Mouse (Mus musculus): Measurements from ENCODE around the gene Mphosph9. TPM values are rescaled to one million over a fixed set of nuclear protein-coding genes. Genes with fewer than 3 reads are reported as not detected.

Gene Mphosph9
- polyA plus RNA-seq, 1 experiment, result 4.4 TPM

- Histone ChIP-seq H3K27me3 (ENCODE audit: control insufficient read depth, insufficient read depth, low read length) (no peaks in the 10 kb centered on the region), H3K4me3 (ENCODE audit: extremely low read depth, insufficient read depth, insufficient read length) (no peak overlapping the region), H3K36me3 (ENCODE audit: control insufficient read depth, insufficient read depth, low read length) (peaks cover 1% of the 10 kb centered on the region; the same call in 1 of the 2 replicates), H3K27ac (ENCODE audit: insufficient read depth, low read length) (no peak overlapping the region), H3K4me1 (ENCODE audit: control insufficient read depth, insufficient read depth, insufficient read length) (no peaks in the 10 kb centered on the region)
- no peak for DNase-seq (ENCODE audit: low read depth in 1 of 2, low spot score in 2 of 2)
- WGBS, result 88% methylated on average over 2 of the region's 2 CpGs
- TF ChIP-seq CTCF (IDR thresholded peaks at IDR 0.05; ENCODE audit: extremely low read depth, insufficient read depth, insufficient read length, insufficient replicate concordance), result no peak
Measured at GRCm38 (mm10) chr5:124201564-124201963, 126.2 kb downstream of the Mphosph9 start.

Other genes starting within 250 kb of the Mphosph9 start
- gene Abcb9, start 232.2 kb downstream of the Mphosph9 start, polyA plus RNA-seq (2012; rRNA removed), result 7.0 and 7.8 TPM in 2 replicates
- gene Ogfod2, start 215.7 kb downstream of the Mphosph9 start, polyA plus RNA-seq (2012; rRNA removed), result 35.5 and 52.0 TPM in 2 replicates
- gene Arl6ip4, start 211.9 kb downstream of the Mphosph9 start, polyA plus RNA-seq (2012; rRNA removed), result 28.2 and 36.0 TPM in 2 replicates
- 65.8 and 97.5 TPM in 2 replicates for gene Pitpnm2, start 78.2 kb downstream of the Mphosph9 start, polyA plus RNA-seq (2012; rRNA removed)
- 2.7 and 4.2 TPM in 2 replicates for gene 2810006K23Rik, start 117 bp upstream of the Mphosph9 start, polyA plus RNA-seq (2012; rRNA removed)
- gene Cdk2ap1, start 35.1 kb upstream of the Mphosph9 start, polyA plus RNA-seq (2012; rRNA removed), result 60.4 and 69.3 TPM in 2 replicates
- 12.2 and 14.4 TPM in 2 replicates for gene Sbno1, start 98.0 kb upstream of the Mphosph9 start, polyA plus RNA-seq (2012; rRNA removed)
- gene Kmt5a, start 112.0 kb upstream of the Mphosph9 start, polyA plus RNA-seq (2012; rRNA removed), result 18.4 and 22.8 TPM in 2 replicates
- gene Rilpl2, start 150.4 kb upstream of the Mphosph9 start, polyA plus RNA-seq (2012; rRNA removed), result 39.4 and 42.7 TPM in 2 replicates
- 1.5 and 1.7 TPM in 2 replicates for gene Snrnp35, start 155.2 kb upstream of the Mphosph9 start, polyA plus RNA-seq (2012; rRNA removed)
- 3.6 TPM in 2 replicates for gene Rilpl1, start 203.4 kb upstream of the Mphosph9 start, polyA plus RNA-seq (2012; rRNA removed)
- 54.2 and 96.7 TPM in 2 replicates for gene Tmed2, start 212.7 kb upstream of the Mphosph9 start, polyA plus RNA-seq (2012; rRNA removed)
- gene Ddx55, start 224.9 kb upstream of the Mphosph9 start, polyA plus RNA-seq (2012; rRNA removed), result 17.0 and 19.1 TPM in 2 replicates

All from spleen, adult 2 months (tissue).